Mouse (Mus musculus): ENCODE measurements around the gene Stx5a. TPM values are rescaled to one million over a fixed set of nuclear protein-coding genes. Genes with fewer than 3 reads are reported as not detected.

Stx5a gene
- polyA plus RNA-seq, 1 experiment from 2014 or later, result 103 TPM

DNA sequence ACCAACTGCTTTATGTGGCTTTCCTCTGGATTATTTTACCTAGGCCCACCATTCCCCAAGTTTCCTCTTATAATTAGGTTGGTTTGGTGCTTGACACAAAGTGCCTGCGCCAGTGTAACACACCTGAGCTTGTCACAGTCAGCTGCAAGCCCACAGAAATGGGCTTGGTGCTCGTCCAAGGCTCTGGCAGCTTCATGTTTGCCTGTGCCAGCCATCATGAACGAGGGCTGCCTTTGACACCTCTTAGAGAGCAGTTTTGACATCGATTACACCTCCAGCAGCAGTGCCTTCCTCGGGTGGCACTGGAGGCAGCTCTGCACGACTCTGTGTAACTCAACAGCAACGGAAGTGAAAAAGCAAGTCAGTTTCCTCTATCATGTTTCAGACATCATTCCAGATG is 49.0 kb downstream of the Stx5a start:
- ATAC-seq (ENCODE audit: insufficient read depth, low FRiP score, low TSS enrichment) (no peak), DNase-seq (ENCODE audit: low spot score) (no peak)
- Histone ChIP-seq H3K4me3 (ENCODE audit: low read depth, low read length) (no peak overlapping the region), H3K4me2 (ENCODE audit: low read depth) (no peak overlapping the region), H3K9me3 (ENCODE audit: control insufficient read depth, low read length) (no peaks in the 10 kb centered on the region), H3K9ac (ENCODE audit: low read length) (no peak overlapping the region), H3K36me3 (ENCODE audit: control insufficient read depth, insufficient read depth, low read length) (peaks cover 12% of the 10 kb centered on the region), H3K27me3 (ENCODE audit: control insufficient read depth, insufficient read depth, low read length) (no peaks in the 10 kb centered on the region), H3K4me1 (ENCODE audit: control insufficient read depth, insufficient read depth, low read length) (peaks cover 5% of the 10 kb centered on the region; the same call in 1 of the 2 replicates), H3K27ac (ENCODE audit: low read depth, low read length) (no peak overlapping the region)
- 83% methylated on average over 7 of the region's 7 CpGs for WGBS

DNA sequence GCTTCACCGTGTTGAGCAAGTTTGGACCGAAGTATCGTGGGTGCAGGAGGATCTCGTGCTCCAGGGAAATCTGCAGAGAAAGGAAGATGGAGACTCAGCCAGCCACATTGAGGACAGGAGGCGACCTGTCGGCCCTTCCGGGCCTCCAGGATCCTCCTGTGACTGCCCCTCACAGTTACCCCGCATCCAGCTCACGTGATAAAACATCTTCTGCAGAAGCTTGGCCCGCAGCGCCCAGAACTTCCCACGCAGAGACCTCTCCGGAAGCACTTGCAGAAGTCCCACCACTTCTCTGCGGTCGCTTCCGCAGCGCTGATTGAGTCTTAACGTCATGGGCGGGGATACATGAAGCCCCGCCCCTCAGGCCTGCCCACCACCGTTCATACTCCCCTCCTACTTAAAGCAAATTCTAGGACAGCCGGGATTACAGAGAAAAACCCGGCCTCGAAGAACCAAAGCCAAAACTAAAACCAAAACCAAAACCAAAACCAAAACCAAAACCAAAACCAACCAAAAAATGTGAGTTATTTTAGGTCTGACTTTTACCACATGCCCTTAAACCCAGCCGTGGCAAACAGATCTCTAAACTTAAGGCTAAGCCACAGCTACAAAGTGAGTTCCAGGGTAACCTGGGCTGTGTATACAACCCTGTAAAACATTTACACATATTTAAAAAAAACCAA is 57.2 kb downstream of the Stx5a start, which contains the start of gene Polr2g:
TSS of gene Polr2g (minus strand) at position 314 of the 683 bp plus-strand sequence.
- DNase-seq (ENCODE audit: low spot score) (peak; percentile 94), ATAC-seq (ENCODE audit: insufficient read depth, low FRiP score, low TSS enrichment) (peak; percentile 68)
- peaks cover 8% of the 10 kb centered on the region for H3K36me3 ChIP-seq (ENCODE audit: control insufficient read depth, insufficient read depth, low read length)
- H3K27ac ChIP-seq (ENCODE audit: low read depth, low read length), result no peak within 1 kb of the TSS
- peak within 1 kb of the TSS; percentile 71 for H3K4me3 ChIP-seq (ENCODE audit: low read depth, low read length)
- H3K9me3 ChIP-seq (ENCODE audit: control insufficient read depth, low read length), result no peaks in the 10 kb centered on the region
- H3K27me3 ChIP-seq (ENCODE audit: control insufficient read depth, insufficient read depth, low read length), result no peaks in the 10 kb centered on the region
- H3K9ac ChIP-seq (ENCODE audit: low read length), result peak within 1 kb of the TSS; percentile 74
- 2% methylated on average over 25 of the region's 25 CpGs for WGBS
- H3K4me1 ChIP-seq (ENCODE audit: control insufficient read depth, insufficient read depth, low read length), result peaks cover 13% of the 10 kb centered on the region
- peak within 1 kb of the TSS; percentile 87 for H3K4me2 ChIP-seq (ENCODE audit: low read depth)

DNA sequence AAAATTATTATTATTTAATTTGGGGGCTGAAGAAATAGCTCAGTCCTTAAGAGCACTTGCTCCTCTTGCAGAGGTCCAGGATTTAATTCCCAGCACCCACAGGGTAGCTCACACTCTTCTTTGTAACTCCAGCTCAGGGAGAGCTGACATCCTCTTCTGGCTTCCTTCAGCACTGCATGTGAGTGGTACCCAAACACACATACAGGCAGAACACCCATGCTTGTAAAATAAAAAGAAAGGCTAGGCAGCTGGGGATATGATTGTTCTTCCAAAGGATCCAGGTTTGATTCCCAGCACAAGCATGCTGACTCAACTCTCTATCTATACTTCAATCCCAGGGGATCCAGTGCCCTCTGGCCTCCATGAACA is 57.7 kb downstream of the Stx5a start:
- H3K27me3 ChIP-seq (ENCODE audit: control insufficient read depth, insufficient read depth, low read length), result no peaks in the 10 kb centered on the region
- ATAC-seq (ENCODE audit: insufficient read depth, low FRiP score, low TSS enrichment) (no peak), DNase-seq (ENCODE audit: low spot score) (no peak)
- peak overlapping the region; percentile 2; the same call in 1 of the 2 replicates for H3K4me2 ChIP-seq (ENCODE audit: low read depth)
- H3K4me1 ChIP-seq (ENCODE audit: control insufficient read depth, insufficient read depth, low read length), result peaks cover 13% of the 10 kb centered on the region
- no peaks in the 10 kb centered on the region for H3K9me3 ChIP-seq (ENCODE audit: control insufficient read depth, low read length)
- peaks cover 3% of the 10 kb centered on the region for H3K36me3 ChIP-seq (ENCODE audit: control insufficient read depth, insufficient read depth, low read length)
- no peak overlapping the region for H3K9ac ChIP-seq (ENCODE audit: low read length)
- H3K27ac ChIP-seq (ENCODE audit: low read depth, low read length), result no peak overlapping the region
- H3K4me3 ChIP-seq (ENCODE audit: low read depth, low read length), result no peak overlapping the region

- Histone ChIP-seq H3K9me3 (ENCODE audit: control insufficient read depth, low read length) (no peaks in the 10 kb centered on the region), H3K4me1 (ENCODE audit: control insufficient read depth, insufficient read depth, low read length) (peaks cover 13% of the 10 kb centered on the region), H3K27ac (ENCODE audit: low read depth, low read length) (0 out of 2 replicates have a peak within 1 kb of the TSS, but pooled peaks have one; percentile 47), H3K4me3 (ENCODE audit: low read depth, low read length) (peak within 1 kb of the TSS; percentile 42), H3K27me3 (ENCODE audit: control insufficient read depth, insufficient read depth, low read length) (no peaks in the 10 kb centered on the region), H3K9ac (ENCODE audit: low read length) (peak within 1 kb of the TSS; percentile 52), H3K4me2 (ENCODE audit: low read depth) (peak within 1 kb of the TSS; percentile 57), H3K36me3 (ENCODE audit: control insufficient read depth, insufficient read depth, low read length) (peaks cover 6% of the 10 kb centered on the region)
- ATAC-seq (ENCODE audit: insufficient read depth, low FRiP score, low TSS enrichment) (peak; percentile 99), DNase-seq (ENCODE audit: low spot score) (peak; percentile 94)
- under 1% methylated on average over 30 of the region's 30 CpGs for WGBS
Measured at GRCm38 (mm10) chr19:8802130-8802821, 61.1 kb downstream of the Stx5a start, which contains the start of gene Zbtb3. Zbtb3 (plus strand) TSS chr19:8802555.

GRCm38 (mm10) chr19:8803204-8803780 is 62.1 kb downstream of the Stx5a start:
- Histone ChIP-seq H3K9me3 (ENCODE audit: control insufficient read depth, low read length) (no peaks in the 10 kb centered on the region), H3K27me3 (ENCODE audit: control insufficient read depth, insufficient read depth, low read length) (no peaks in the 10 kb centered on the region), H3K9ac (ENCODE audit: low read length) (no peak overlapping the region), H3K4me3 (ENCODE audit: low read depth, low read length) (peak overlapping the region; percentile 42; the same call in 1 of the 2 replicates), H3K27ac (ENCODE audit: low read depth, low read length) (no peak overlapping the region), H3K36me3 (ENCODE audit: control insufficient read depth, insufficient read depth, low read length) (peaks cover 6% of the 10 kb centered on the region), H3K4me2 (ENCODE audit: low read depth) (no peak overlapping the region), H3K4me1 (ENCODE audit: control insufficient read depth, insufficient read depth, low read length) (peaks cover 8% of the 10 kb centered on the region)
- 93% methylated on average over 9 of the region's 9 CpGs for WGBS
- DNase-seq (ENCODE audit: low spot score) (no peak), ATAC-seq (ENCODE audit: insufficient read depth, low FRiP score, low TSS enrichment) (no peak)

DNA sequence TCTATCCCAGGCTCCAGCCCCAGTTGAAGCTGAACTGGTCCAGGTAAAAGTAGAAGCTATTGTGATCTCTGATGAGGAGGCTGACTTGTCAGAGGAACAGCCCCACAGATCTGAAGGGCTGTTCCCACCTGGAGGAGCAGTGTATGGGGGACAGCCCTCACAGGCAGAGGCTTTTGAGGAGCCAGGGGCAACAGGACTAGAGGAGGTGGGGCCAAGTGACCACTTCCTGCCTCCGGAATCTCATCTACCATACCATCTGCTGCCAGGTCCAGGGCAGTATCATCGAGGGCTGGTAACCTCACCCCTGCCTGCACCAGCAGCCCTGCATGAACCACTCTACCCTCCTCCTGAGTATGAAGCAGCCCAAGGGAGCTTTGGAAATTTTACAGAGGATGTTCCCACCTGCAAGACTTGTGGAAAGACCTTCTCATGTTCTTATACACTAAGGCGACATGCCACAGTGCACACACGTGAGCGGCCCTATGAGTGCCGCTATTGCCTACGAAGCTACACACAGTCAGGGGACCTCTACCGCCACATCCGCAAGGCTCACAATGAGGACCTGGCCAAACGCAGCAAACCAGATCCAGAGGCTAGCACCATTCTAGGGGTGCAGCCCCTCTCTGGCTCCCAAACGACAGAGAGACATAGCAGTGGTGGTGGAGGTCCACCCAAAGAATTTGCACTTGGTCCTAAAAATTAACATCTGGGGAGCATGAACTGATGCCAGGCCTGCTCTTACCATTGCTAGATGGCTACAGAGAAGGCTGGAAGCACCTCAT is 62.9 kb downstream of the Stx5a start:
- no peak for ATAC-seq (ENCODE audit: insufficient read depth, low FRiP score, low TSS enrichment)
- no peak overlapping the region for H3K9ac ChIP-seq (ENCODE audit: low read length)
- no peak overlapping the region for H3K4me3 ChIP-seq (ENCODE audit: low read depth, low read length)
- no peak for DNase-seq (ENCODE audit: low spot score)
- WGBS, result 93% methylated on average over 11 of the region's 11 CpGs
- no peak overlapping the region for H3K27ac ChIP-seq (ENCODE audit: low read depth, low read length)
- H3K27me3 ChIP-seq (ENCODE audit: control insufficient read depth, insufficient read depth, low read length), result no peaks in the 10 kb centered on the region
- H3K4me2 ChIP-seq (ENCODE audit: low read depth), result no peak overlapping the region
- peaks cover 8% of the 10 kb centered on the region for H3K4me1 ChIP-seq (ENCODE audit: control insufficient read depth, insufficient read depth, low read length)
- no peaks in the 10 kb centered on the region for H3K9me3 ChIP-seq (ENCODE audit: control insufficient read depth, low read length)
- H3K36me3 ChIP-seq (ENCODE audit: control insufficient read depth, insufficient read depth, low read length), result peaks cover 8% of the 10 kb centered on the region

Small RNA genes within 50 kb of the gene (microRNA-seq; reads per million reads assigned to microRNA genes)
- not detected for gene Mir6992

Other genes with a start within 250 kb of the Stx5a start
- 0.20 TPM in 1 of 2 replicates, not detected in the other for gene Slc22a8, start 150.2 kb upstream of the Stx5a start, polyA plus RNA-seq (2014; fragmentation: Nextera tagmentation; extraction: Ambion mirVana)
- 0.53 and 0.69 TPM in 2 replicates for gene Slc22a6, start 123.4 kb upstream of the Stx5a start, polyA plus RNA-seq (2014; fragmentation: Nextera tagmentation; extraction: Ambion mirVana)
- gene Chrm1, start 77.6 kb upstream of the Stx5a start, polyA plus RNA-seq (2014; fragmentation: Nextera tagmentation; extraction: Ambion mirVana), result 0.05 TPM in 2 replicates
- 132 and 135 TPM in 2 replicates for gene Slc3a2, start 18.0 kb upstream of the Stx5a start, polyA plus RNA-seq (2014; fragmentation: Nextera tagmentation; extraction: Ambion mirVana)
- 87.8 and 92.8 TPM in 2 replicates for gene Wdr74, start 5.6 kb upstream of the Stx5a start, polyA plus RNA-seq (2014; fragmentation: Nextera tagmentation; extraction: Ambion mirVana)
- 1.4 and 2.1 TPM in 2 replicates for gene 1700092M07Rik, start 695 bp upstream of the Stx5a start, polyA plus RNA-seq (2014; fragmentation: Nextera tagmentation; extraction: Ambion mirVana)
- gene Nxf1, start 15.7 kb downstream of the Stx5a start, polyA plus RNA-seq (2014; fragmentation: Nextera tagmentation; extraction: Ambion mirVana), result 243 and 245 TPM in 2 replicates
- gene Tmem223, start 29.6 kb downstream of the Stx5a start, polyA plus RNA-seq (2014; fragmentation: Nextera tagmentation; extraction: Ambion mirVana), result 181 and 195 TPM in 2 replicates
- gene Tmem179b, start 33.1 kb downstream of the Stx5a start, polyA plus RNA-seq (2014; fragmentation: Nextera tagmentation; extraction: Ambion mirVana), result 41.8 and 46.7 TPM in 2 replicates
- 20.7 and 22.4 TPM in 2 replicates for gene Taf6l, start 45.0 kb downstream of the Stx5a start, polyA plus RNA-seq (2014; fragmentation: Nextera tagmentation; extraction: Ambion mirVana)
- 172 and 182 TPM in 2 replicates for gene Polr2g, start 57.2 kb downstream of the Stx5a start, polyA plus RNA-seq (2014; fragmentation: Nextera tagmentation; extraction: Ambion mirVana)
- gene Zbtb3, start 61.1 kb downstream of the Stx5a start, polyA plus RNA-seq (2014; fragmentation: Nextera tagmentation; extraction: Ambion mirVana), result 6.6 and 7.2 TPM in 2 replicates
- 50.6 and 51.6 TPM in 2 replicates for gene Ttc9c, start 77.9 kb downstream of the Stx5a start, polyA plus RNA-seq (2014; fragmentation: Nextera tagmentation; extraction: Ambion mirVana)
- 5.7 and 6.1 TPM in 2 replicates for gene Hnrnpul2, start 78.6 kb downstream of the Stx5a start, polyA plus RNA-seq (2014; fragmentation: Nextera tagmentation; extraction: Ambion mirVana)
- gene AC129217.1, start 88.4 kb downstream of the Stx5a start, polyA plus RNA-seq (2014; fragmentation: Nextera tagmentation; extraction: Ambion mirVana), result 0.57 TPM in 1 of 2 replicates, not detected in the other
- gene Bscl2, start 96.1 kb downstream of the Stx5a start, polyA plus RNA-seq (2014; fragmentation: Nextera tagmentation; extraction: Ambion mirVana), result 54.1 and 55.3 TPM in 2 replicates
- gene Gng3, start 97.8 kb downstream of the Stx5a start, polyA plus RNA-seq (2014; fragmentation: Nextera tagmentation; extraction: Ambion mirVana), result 137 and 151 TPM in 2 replicates
- gene Lrrn4cl, start 109.4 kb downstream of the Stx5a start, polyA plus RNA-seq (2014; fragmentation: Nextera tagmentation; extraction: Ambion mirVana), result 0.32 and 0.44 TPM in 2 replicates
- 182 and 186 TPM in 2 replicates for gene Ubxn1, start 130.1 kb downstream of the Stx5a start, polyA plus RNA-seq (2014; fragmentation: Nextera tagmentation; extraction: Ambion mirVana)
- 52.9 and 55.0 TPM in 2 replicates for gene Uqcc3, start 139.5 kb downstream of the Stx5a start, polyA plus RNA-seq (2014; fragmentation: Nextera tagmentation; extraction: Ambion mirVana)
- 93.5 and 93.8 TPM in 2 replicates for gene Lbhd1, start 142.3 kb downstream of the Stx5a start, polyA plus RNA-seq (2014; fragmentation: Nextera tagmentation; extraction: Ambion mirVana)
- not detected in 2 replicates for gene Gm49403, start 142.5 kb downstream of the Stx5a start, polyA plus RNA-seq (2014; fragmentation: Nextera tagmentation; extraction: Ambion mirVana)
- 103 and 112 TPM in 2 replicates for gene 1810009A15Rik, start 147.4 kb downstream of the Stx5a start, polyA plus RNA-seq (2014; fragmentation: Nextera tagmentation; extraction: Ambion mirVana)
- not detected in 2 replicates for gene Gm49416, start 147.5 kb downstream of the Stx5a start, polyA plus RNA-seq (2014; fragmentation: Nextera tagmentation; extraction: Ambion mirVana)
- 40.8 and 49.9 TPM in 2 replicates for gene Ints5, start 151.6 kb downstream of the Stx5a start, polyA plus RNA-seq (2014; fragmentation: Nextera tagmentation; extraction: Ambion mirVana)
- 116 and 128 TPM in 2 replicates for gene Ganab, start 156.7 kb downstream of the Stx5a start, polyA plus RNA-seq (2014; fragmentation: Nextera tagmentation; extraction: Ambion mirVana)
- 50.6 and 59.0 TPM in 2 replicates for gene B3gat3, start 179.0 kb downstream of the Stx5a start, polyA plus RNA-seq (2014; fragmentation: Nextera tagmentation; extraction: Ambion mirVana)
- gene Rom1, start 187.9 kb downstream of the Stx5a start, polyA plus RNA-seq (2014; fragmentation: Nextera tagmentation; extraction: Ambion mirVana), result 0.88 and 1.2 TPM in 2 replicates
- 7.9 and 9.3 TPM in 2 replicates for gene Eml3, start 188.1 kb downstream of the Stx5a start, polyA plus RNA-seq (2014; fragmentation: Nextera tagmentation; extraction: Ambion mirVana)
- gene Mta2, start 200.5 kb downstream of the Stx5a start, polyA plus RNA-seq (2014; fragmentation: Nextera tagmentation; extraction: Ambion mirVana), result 55.6 and 57.5 TPM in 2 replicates
- gene Tut1, start 212.4 kb downstream of the Stx5a start, polyA plus RNA-seq (2014; fragmentation: Nextera tagmentation; extraction: Ambion mirVana), result 30.2 and 36.3 TPM in 2 replicates
- 468 and 469 TPM in 2 replicates for gene Eef1g, start 225.6 kb downstream of the Stx5a start, polyA plus RNA-seq (2014; fragmentation: Nextera tagmentation; extraction: Ambion mirVana)
- 4.4 and 4.5 TPM in 2 replicates for gene Ahnak, start 247.9 kb downstream of the Stx5a start, polyA plus RNA-seq (2014; fragmentation: Nextera tagmentation; extraction: Ambion mirVana)

Measured in neural tube, embryonic 11.5 days (tissue).